Mouse (Mus musculus) liver, embryonic 12.5 days (tissue): Measurements from ENCODE around the gene Hspa4. TPM values are rescaled to one million over a fixed set of nuclear protein-coding genes. Genes with fewer than 3 reads are reported as not detected.

ENCODE experiments used
- ATAC-seq: fragments of 200-750 bp; cut with Nextera tagmentation; 2 replicates; pipeline ENCODE4 v1.8.0; 2017; ENCODE audit warnings: moderate number of reproducible peaks, mild to moderate bottlenecking, moderate library complexity
- H3K27ac ChIP-seq: fragments of 300-500 bp; sonication (generic); 2 replicates; pipeline ENCODE4 v1.5.1; 2016; ENCODE audit warnings: mild to moderate bottlenecking
- H3K27me3 ChIP-seq: fragments of 300-500 bp; sonication (generic); replicated peaks from 2 replicates; pipeline ENCODE4 v1.6.1; 2016; ENCODE audit warnings: mild to moderate bottlenecking, moderate library complexity
- H3K36me3 ChIP-seq: fragments of 300-500 bp; sonication (generic); 2 replicates; pipeline ENCODE4 v1.6.1; 2016; ENCODE audit warnings: mild to moderate bottlenecking, moderate library complexity
- H3K4me1 ChIP-seq: fragments of 300-500 bp; sonication (generic); 2 replicates; pipeline ENCODE4 v1.6.1; 2016
- H3K4me2 ChIP-seq: fragments of 300-500 bp; sonication (generic); 2 replicates; pipeline ENCODE4 v1.6.1; 2016; ENCODE audit warnings: mild to moderate bottlenecking, moderate library complexity
- H3K4me3 ChIP-seq: fragments of 300-500 bp; sonication (generic); 2 replicates; pipeline ENCODE4 v1.5.1; 2016; ENCODE audit warnings: mild to moderate bottlenecking, moderate library complexity
- H3K9ac ChIP-seq: fragments of 300-500 bp; sonication (generic); 2 replicates; pipeline ENCODE4 v1.6.1; 2016; ENCODE audit warnings: mild to moderate bottlenecking, moderate library complexity
- H3K9me3 ChIP-seq: fragments of 300-500 bp; sonication (generic); replicated peaks from 2 replicates; pipeline ENCODE4 v1.6.1; 2016; ENCODE audit warnings: mild to moderate bottlenecking, moderate library complexity
- WGBS: fragments of 180-500 bp; shearing (Covaris S2); methylation state at CpG from one replicate; pipeline ENCODE4 v1.1.7; 2016; ENCODE audit not compliant: insufficient replicate concordance; 5-methylcytosine and 5-hydroxymethylcytosine counted together
- polyA plus RNA-seq: library from polyadenylated mRNA; unstranded; fragments of >200 nt; fragmentation: Nextera tagmentation; extraction: Ambion mirVana; gene quantifications from 2 replicates; pipeline ENCODE4 v1.2.1, GENCODE M21; 2016

Hspa4 gene
- polyA plus RNA-seq, 1 experiment from 2014 or later, result 101 TPM

GRCm38 (mm10) chr11:53243199-53243598 lies 57.1 kb downstream of the Hspa4 start:
- no peak for ATAC-seq
- Histone ChIP-seq H3K4me1 (no peaks in the 10 kb centered on the region), H3K4me3 (no peak overlapping the region), H3K9me3 (0 out of 2 replicates have a peak, but pooled peaks cover 7% of the 10 kb centered on the region), H3K36me3 (no peaks in the 10 kb centered on the region), H3K9ac (no peak overlapping the region), H3K27ac (no peak overlapping the region), H3K4me2 (no peak overlapping the region), H3K27me3 (no peaks in the 10 kb centered on the region)
- 49% methylated on average over 11 of the region's 11 CpGs for WGBS

- Histone ChIP-seq H3K4me2 (no peak overlapping the region), H3K4me3 (no peak overlapping the region), H3K27me3 (no peaks in the 10 kb centered on the region), H3K9me3 (no peaks in the 10 kb centered on the region), H3K36me3 (no peaks in the 10 kb centered on the region), H3K4me1 (no peaks in the 10 kb centered on the region), H3K27ac (no peak overlapping the region), H3K9ac (no peak overlapping the region)
- no peak for ATAC-seq
- WGBS, result 62% methylated on average over 9 of the region's 9 CpGs
Observed at GRCm38 (mm10) chr11:53233590-53233989, 66.7 kb downstream of the Hspa4 start.

- ATAC-seq, result no peak
- H3K27ac ChIP-seq, result no peak overlapping the region
Observed at GRCm38 (mm10) chr11:53231836-53232235, 68.4 kb downstream of the Hspa4 start.

GRCm38 (mm10) chr11:53229011-53229410 lies 71.2 kb downstream of the Hspa4 start:
- no peaks in the 10 kb centered on the region for H3K4me1 ChIP-seq
- no peaks in the 10 kb centered on the region for H3K36me3 ChIP-seq
- no peak for ATAC-seq
- 75% methylated on average over 3 of the region's 3 CpGs for WGBS
- no peak overlapping the region for H3K4me3 ChIP-seq
- H3K9me3 ChIP-seq, result 0 out of 2 replicates have a peak, but pooled peaks cover 4% of the 10 kb centered on the region
- no peak overlapping the region for H3K9ac ChIP-seq
- no peak overlapping the region for H3K27ac ChIP-seq
- no peak overlapping the region for H3K4me2 ChIP-seq
- H3K27me3 ChIP-seq, result no peaks in the 10 kb centered on the region

More at GRCm38 (mm10) chr11:53231836-53232235, 68.4 kb downstream of the Hspa4 start:
- Histone ChIP-seq H3K36me3 (no peaks in the 10 kb centered on the region), H3K27me3 (no peaks in the 10 kb centered on the region), H3K4me2 (no peak overlapping the region), H3K9ac (no peak overlapping the region), H3K4me1 (no peaks in the 10 kb centered on the region), H3K9me3 (no peaks in the 10 kb centered on the region), H3K4me3 (no peak overlapping the region)
- 69% methylated on average over 5 of the region's 5 CpGs for WGBS

- H3K9me3 ChIP-seq, result no peaks in the 10 kb centered on the region
- H3K27me3 ChIP-seq, result no peaks in the 10 kb centered on the region
- ATAC-seq, result no peak
- H3K9ac ChIP-seq, result no peak overlapping the region
- 68% methylated on average over 9 of the region's 9 CpGs for WGBS
- no peaks in the 10 kb centered on the region for H3K36me3 ChIP-seq
- H3K4me2 ChIP-seq, result no peak overlapping the region
- no peak overlapping the region for H3K27ac ChIP-seq
- no peak overlapping the region for H3K4me3 ChIP-seq
- no peaks in the 10 kb centered on the region for H3K4me1 ChIP-seq
Observed at GRCm38 (mm10) chr11:53210876-53211275, 89.4 kb downstream of the Hspa4 start.

Other genes starting within 250 kb of the Hspa4 start
- 18.3 and 19.8 TPM in 2 replicates for gene Zcchc10, start 24.2 kb upstream of the Hspa4 start, polyA plus RNA-seq
- gene Aff4, start 50.4 kb upstream of the Hspa4 start, polyA plus RNA-seq, result 18.8 and 19.8 TPM in 2 replicates
- 5.3 and 5.4 TPM in 2 replicates for gene Leap2, start 122.7 kb upstream of the Hspa4 start, polyA plus RNA-seq
- 641 and 664 TPM in 2 replicates for gene Uqcrq, start 130.4 kb upstream of the Hspa4 start, polyA plus RNA-seq
- gene Gdf9, start 130.6 kb upstream of the Hspa4 start, polyA plus RNA-seq, result 0.21 and 0.33 TPM in 2 replicates
- 0.05 and 0.10 TPM in 2 replicates for gene Gm10447, start 156.7 kb upstream of the Hspa4 start, polyA plus RNA-seq
- gene Shroom1, start 156.7 kb upstream of the Hspa4 start, polyA plus RNA-seq, result 1.9 and 2.0 TPM in 2 replicates
- gene Gm9837, start 170.0 kb upstream of the Hspa4 start, polyA plus RNA-seq, result not detected in 2 replicates
- 0.14 and 0.48 TPM in 2 replicates for gene Gm9945, start 179.7 kb upstream of the Hspa4 start, polyA plus RNA-seq
- 9.8 and 10.1 TPM in 2 replicates for gene Sowaha, start 179.8 kb upstream of the Hspa4 start, polyA plus RNA-seq
- 33.5 and 34.3 TPM in 2 replicates for gene Sept8, start 218.8 kb upstream of the Hspa4 start, polyA plus RNA-seq